Mouse (Mus musculus): Measurements from ENCODE around the gene Ust.

Gene Ust

DNA sequence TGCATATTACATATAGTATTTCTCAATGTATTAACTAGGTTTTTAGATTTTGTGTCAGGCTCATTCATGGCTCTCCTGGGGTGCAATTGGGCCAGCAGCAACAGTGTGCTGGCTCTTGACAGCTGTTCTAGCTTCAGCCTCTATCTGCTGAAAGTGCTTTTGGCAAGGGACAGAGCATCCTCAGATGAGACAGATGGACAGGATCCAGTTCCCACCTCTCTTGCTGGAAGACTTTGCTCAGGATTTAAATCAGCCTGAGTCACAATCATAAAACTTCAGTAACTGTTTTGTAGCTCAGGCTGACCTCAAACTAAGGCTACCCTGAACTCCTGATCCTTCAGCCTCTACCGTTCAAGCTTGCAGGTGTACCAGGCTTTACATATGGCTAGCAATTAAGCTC is 219.5 kb downstream of the Ust start:
- DNase-seq = no peak

DNA sequence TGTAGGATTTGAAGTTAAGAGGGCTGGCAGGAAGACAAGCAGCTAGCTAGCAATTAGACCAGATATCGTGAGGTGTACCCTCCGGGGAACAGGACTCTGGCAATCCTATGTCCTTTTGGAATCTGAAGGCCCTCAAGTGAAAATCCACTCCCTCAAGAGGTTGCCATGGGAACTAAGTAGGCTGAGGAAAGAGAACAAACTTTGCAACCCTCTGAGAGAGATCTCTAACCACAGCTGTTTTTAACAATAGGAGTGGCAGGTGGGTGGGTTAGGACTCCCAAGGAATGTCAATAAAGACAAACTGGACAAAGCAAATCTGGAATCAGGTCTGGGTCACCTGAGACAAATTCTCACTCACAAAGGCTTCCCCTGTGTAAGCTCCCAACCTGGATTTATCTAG is 221.4 kb downstream of the Ust start:
- DNase-seq = no peak

DNA sequence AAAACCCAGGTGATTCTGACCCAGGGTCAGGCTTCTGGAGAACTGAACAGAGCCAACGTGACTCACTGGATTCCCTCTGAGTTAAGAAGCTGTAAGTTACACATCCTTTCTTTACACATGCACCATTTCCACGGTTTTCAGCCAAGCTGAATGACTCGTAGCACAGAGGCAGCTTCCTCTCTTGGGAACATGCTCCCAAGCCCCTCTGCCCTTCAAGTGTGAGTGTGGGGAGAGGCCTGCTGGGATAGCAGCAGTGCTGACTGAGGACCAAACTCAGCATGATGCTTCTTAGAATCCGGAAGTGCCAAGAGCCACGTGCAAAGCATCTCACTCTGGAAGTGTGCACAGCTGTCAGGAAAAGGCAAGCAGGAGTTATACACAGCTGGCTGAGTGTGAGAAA is 228.0 kb downstream of the Ust start:
- no peak for DNase-seq

DNA sequence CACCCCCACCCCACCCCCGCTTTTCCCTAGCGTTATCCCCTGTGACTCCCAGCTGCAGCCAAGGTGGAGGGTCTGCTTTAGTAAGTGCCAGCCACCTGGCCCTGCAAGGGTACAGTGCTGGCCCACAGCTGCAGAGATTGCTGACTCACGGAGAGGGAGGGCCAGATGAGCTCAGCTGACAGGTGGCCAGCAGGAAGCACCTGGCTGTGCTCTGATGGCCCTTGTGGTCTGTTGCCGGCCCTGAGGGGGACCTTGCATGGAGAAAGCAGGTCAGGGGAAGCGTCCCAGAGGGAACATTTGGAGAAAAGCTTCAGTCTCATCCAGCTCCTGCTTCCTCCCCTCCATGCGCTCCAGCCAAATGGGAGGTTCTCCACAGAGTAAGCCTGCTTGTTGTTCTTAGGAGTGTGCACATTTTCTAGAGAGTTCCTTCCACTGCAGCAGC is 231.3 kb downstream of the Ust start:
- no peak for DNase-seq

DNA sequence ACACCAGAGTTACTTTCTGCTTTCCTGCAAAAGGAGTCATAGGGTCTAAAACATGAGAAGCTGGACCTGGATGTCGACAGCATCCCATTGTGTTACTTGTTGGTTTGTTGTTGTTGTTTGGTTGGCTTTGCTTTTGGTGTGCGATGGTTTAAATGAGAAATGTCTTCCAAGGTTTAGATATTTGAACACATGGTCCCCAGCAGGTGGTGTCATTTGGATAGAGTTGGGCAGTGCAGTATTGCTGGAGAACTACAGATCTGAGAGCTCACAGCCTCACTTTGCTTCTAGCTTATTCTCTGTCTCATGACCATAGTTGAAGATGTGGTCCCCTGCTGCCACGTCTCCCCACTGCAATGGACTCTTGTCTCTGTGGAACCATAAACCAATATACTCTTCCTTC is 234.6 kb downstream of the Ust start:
- no peak for DNase-seq

DNA sequence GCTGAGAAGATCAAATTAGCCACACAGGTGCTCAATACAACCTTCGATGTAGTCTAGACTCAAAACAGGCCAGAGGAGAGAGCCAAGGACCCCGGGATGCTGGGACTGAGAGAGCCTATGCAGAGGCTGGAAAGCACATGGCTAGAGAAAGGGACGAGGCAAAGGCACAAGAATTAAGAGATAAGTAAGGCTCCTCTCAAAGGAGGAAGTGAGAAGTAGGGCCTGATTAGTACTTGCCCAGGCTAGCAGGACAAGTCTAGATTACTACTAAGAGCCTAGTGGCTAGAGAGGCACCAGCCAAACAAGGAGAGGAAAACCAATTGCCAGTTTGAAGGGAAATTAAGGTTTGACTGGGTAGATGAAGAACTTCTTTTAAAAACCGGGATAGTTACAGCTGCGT is 241.5 kb downstream of the Ust start:
- no peak for DNase-seq

DNA sequence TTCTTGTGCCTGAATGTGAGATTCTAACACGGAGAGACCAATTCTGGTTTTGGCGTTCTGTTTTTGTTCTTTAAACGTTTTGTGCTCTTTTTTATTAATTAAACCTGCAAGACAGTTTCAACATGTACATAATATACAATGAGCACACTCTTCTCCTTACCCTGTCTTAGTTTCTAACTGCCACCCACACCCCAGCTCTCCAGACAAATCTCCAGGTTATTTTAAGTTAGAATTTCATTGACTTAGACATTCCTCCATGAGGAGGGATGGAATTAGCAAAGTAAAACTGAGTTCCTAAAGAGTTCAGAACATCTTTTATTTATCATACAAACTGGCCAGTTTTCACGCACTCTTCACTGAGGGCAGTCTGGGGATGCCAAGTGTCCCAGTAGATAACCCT is 248.9 kb downstream of the Ust start:
- DNase-seq = no peak

DNA sequence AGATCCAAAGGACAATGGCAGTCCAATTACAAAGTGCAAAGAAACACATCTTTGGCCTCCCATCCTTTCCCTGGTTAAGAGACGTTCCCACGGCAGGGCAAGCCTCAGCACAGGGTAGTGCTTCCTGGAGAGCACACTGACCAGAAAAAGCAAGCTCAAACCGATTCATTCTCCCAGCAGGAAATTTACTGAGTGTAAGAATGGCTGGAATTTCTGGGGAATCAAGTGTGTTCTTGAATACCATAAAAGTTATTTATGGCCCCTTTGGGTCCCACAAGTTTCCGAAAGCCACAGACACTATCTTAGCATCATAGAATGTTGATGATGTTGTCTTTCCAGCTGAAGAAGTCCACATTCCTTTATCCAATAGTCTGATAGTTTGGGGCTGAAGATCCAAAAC is 258.9 kb downstream of the Ust start:
- DNase-seq = no peak

DNA sequence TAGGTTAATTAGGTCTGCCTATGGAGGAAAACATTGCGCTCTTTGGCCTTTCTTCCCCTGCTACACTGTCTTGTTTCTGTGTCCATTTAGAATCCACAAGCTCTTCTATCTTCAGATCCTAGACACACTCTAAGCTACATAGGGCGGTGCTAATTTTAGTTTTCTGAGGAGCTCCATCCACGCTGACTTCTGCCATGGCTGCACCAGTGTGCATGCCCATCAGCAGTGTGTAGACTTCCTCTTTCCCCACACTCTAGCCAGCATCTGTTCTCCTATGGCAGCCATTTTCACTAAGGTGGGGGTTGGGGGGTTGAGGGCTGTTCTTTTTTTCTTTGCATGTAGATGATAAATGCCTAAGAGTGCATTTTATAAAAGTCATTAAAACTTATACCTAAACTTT is 268.6 kb downstream of the Ust start:
- no peak for DNase-seq

DNA sequence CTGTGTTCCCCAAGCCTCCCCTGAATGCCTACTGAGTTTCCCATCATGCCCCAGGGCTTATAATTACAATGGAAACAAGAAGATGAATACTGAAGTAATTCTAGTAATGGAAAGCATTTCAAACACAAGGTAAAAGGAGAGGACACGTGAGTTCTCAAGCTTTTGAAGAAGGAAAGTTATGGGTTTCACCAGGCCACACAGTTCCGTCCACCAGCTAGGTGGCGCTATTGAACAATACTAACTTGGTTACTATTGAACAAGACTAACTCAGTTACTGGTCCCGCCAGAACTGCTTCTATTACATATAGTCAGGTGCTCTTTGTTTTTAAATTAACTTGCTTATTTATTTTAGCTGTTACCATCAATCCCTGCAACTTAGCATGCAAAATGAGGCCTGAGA is 276.3 kb downstream of the Ust start:
- peak; percentile 69 to 70 for DNase-seq

DNA sequence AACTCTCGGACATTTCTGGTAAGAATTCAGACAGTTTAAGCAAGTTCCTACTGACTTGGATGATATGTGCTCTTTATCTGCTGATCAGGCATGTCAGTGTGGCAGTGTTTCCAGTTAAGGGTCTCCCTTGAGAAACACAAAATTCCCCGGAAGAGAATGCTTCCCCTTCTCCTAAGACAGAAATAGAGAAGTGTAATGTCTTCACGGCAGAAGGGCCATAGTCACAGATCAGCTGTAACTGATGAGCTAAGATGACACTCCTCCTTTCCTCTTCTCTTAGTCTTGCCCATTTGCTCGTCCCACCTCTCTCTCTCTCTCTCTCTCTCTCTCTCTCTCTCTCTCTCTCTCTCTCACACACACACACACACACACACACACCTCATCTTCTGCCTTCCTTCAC is 277.9 kb downstream of the Ust start:
- peak in 1 of 2 experiments; percentile 11 for DNase-seq

DNA sequence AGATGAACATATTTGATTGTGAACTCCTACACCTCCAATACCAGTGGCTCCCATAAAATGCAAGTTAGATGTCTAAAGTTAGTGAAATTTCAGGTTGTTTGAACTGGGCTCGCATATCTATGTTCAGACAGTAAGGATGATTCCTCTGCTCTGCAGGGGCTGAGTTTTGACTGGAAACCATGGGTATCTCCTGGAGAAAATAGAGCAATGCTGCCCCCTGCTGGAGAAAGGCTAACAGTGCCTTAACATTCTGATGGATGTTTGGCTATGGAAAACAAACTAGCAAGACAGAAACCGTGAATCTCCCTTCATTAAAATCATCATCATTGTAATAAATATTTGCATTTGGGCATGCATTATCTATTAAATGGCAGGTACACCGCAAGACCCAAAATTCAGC is 278.4 kb downstream of the Ust start:
- DNase-seq = peak; percentile 88 to 89

DNA sequence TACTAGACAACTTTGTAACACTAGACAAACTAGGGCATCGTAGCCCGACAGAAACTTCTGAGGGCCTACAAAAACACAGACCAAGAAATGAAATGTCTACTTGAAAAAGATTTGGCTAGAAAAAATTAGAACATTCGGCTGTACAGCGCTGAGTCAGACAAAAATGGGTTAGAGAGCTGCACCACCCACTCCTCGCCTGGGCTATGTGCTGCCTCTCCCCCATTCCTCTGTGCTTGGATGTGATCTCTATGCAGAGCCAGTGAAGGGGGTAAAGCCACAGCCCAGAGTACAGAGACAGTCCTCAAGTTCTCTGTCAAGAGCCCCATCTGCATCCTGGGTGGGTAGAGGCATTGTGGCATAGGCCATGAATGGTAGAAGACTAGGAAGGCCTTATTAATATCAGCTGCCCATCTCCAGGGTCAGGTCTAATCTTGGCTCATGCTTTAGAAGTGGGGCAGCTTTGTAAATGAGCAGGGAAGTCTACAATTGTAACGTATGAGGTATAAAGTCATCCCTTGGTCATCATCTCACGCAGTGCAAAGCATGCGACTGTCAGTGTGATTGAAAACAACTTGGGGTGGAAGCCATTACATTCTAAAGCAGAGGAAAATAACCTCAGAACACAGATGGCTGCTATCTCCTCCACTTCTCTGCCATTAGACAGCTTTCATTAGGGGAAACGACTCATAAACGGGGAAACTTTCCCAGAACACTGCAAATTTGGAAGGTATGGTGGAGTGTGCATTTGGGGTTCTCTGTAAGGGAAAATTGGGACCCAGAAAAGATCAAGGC is 281.6 kb downstream of the Ust start:
- no peak for DNase-seq

DNA sequence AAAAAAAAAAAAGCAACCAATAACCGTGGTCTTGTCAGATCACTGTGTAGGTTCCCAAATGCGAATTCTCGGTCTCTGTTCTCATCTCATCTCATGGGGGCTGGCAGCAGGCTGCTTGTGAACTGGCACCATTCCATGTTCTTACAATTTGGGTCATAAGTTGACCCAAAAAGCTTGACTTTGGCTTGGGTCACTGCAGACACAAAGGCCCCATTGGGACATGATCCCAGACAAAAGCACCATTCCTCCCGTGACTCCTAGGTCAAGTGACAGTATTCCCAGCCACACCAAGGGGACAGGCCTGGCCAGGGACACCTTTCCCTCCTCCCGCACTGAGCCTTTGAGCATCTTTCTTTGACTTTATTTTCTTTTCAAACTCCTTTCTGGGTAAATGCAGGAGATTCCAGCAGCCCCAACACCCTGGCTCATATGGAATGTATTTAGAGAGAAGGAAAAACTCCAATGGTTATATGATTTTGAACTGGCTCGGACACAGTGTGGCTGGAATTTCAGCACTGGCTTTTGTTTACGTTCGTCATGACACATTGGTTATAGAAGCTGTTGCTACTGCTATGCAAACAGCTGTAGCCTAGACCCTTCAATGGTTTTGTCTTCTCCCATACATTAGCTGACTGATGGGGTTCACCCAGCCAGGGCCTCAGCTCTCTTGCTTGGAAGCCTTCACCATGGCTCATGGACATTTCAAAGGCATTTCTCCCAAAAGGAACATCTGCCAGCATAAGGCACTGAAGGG is 285.3 kb downstream of the Ust start:
- DNase-seq = no peak

DNA sequence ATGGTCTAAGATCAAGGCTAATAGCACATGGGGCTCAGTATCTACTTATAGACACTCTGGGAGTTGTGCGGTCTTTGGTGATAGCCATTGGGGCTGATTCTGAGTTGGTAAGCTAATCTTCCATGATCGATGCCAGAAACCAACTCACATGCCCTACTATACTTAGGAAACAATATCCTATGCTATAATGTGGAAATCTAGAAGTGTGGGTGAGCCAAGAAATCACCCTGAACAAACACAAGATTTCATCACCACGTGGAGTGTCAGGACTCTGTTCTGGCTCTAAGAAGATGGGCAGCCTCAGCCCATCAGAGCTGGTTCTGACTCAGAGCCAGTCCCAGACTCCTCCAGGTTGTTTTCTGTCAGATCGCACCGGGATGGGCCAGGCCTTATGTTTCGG is 286.1 kb downstream of the Ust start:
- DNase-seq = no peak

DNA sequence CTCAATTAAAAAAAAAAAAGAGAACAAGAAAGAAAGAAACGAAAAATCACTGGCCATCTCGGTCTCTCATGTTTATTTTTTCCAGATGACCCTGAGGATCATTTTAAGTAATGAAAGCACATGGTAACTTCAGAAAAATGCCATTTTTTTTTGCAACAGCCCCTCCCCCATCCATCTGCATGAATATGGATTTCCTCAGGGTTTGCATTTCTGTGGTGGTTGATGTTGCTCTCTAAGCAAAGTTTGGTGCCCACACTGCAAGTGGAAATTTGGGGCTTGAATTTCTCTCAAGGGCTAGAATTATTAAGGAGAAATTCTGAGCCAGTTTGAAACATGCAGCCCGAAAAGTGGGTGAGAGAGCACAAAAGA is 290.3 kb downstream of the Ust start:
- DNase-seq = no peak

DNA sequence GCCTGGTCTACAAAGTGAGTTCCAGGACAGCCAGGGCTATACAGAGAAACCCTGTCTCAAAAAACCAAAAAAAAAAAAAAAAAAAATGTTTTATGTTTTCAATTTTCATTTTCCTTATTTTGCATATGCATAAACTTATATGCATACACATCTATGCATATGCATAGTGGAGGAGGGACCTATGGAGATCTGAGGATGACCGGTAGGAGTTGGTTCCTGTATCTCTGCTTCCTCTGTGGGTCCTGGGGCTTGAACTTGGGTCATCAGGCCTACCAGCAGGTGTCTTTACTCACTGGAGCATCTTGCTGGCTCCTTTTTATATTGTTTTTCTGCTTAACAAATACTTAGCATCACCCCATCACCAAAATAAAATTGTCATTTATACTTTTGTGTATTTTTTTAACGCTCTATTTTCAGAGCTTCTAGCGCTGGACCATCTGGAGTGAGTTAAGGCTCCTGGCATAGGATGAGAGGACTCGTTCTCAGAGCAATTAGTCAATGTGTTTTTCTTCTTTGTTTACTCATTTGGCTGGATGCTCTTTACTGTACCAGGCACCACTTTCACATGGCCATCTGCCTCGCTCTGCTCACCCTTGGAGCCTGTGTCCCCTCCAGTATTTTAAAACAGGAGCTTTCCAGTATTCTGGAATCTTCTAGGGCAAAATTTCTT is 290.8 kb downstream of the Ust start:
- no peak for DNase-seq

DNA sequence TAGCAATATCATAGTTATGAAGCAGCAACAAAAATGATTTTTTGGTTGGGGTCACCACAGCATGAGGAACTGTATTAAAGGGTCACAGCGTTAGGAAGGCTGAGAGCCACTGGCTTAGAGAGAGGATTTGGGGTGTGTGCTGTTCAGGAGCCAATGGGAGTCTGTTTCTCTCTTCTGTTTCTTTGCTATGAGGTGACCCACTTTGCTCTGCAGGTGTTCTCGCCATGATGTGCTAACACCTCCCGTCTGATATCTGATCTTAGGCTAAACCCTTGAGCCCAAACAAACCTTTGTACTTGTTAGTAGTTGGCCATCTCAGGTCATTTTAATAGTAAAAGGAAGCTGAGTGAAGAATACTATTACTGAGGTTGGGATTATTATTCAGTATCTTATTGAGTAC is 292.0 kb downstream of the Ust start:
- DNase-seq = no peak

DNA sequence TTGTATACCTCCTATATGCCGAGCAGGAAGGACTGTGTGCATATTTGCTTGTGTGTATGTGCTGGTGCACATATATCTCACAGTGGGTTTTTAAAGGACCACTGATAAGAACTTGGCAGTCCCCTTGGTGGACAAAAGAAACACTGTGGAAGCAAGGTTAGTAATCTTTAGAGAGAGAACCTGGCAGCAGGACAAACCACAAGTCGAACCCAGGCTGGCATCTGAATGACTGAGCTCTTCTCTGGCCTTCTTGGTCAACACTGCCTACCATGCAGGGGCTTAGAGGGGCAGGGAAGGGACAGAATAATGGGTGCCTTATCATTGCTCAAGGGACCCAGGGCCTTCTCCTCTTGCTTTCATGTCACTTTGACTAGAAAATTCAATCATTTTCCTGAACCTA is 294.0 kb downstream of the Ust start:
- DNase-seq = no peak

DNA sequence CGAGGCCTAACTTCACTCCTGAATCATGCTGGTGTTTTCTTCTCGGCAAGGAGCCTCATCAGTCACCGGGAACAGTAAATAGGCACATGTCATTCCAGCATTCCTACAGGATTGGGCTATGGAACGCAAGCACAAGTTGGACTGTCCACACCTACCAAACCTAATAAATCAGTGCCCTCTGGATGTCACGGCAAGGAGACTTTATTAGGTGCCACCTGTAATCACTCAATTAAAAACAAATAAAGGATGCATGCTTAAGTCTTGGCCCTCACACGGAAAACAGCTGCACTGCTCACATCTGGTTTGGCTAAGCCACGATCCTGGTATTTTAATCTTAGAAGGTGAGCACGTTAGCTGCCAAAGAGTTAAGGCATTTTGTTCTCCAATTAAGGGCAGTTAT is 294.6 kb downstream of the Ust start:
- no peak for DNase-seq

DNA sequence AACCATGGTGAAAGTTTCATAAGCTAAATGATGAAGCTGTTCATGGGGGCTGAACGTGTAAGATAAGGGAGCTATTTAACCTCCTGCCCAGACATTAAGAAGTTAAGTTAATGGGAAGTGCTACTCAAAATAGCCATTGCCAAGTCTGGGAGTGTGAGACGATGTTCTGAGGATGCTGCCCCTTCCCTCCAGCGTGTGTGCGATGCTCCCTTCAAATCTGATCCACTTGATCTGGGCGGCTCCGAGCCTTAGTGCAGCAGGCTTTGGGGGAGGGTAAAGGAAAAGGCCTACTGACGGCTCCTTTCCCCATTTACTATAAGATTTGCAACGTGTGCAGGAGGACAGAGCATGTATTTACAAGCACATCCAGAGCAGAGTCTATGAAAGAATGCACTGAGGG is 301.7 kb downstream of the Ust start:
- DNase-seq = no peak

DNA sequence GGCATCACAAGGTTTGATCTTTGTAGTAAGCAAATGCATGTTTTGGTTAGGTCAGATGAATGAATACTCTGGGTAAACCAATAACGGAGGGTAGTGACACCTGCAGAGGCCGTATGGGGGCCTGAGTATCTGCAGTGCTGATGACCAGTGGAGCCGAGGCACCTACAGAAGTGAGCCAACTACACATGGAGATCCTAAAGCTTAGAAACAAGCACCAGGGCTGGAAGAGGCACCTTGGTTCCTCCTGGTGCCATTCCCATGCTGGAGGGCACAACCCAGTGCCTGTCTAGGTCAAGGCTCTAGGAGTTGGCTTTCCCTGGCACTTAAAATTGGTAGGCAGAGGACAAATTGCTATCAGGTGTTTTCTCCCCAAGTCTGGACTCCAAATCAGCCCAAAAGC is 303.4 kb downstream of the Ust start:
- DNase-seq = no peak

DNA sequence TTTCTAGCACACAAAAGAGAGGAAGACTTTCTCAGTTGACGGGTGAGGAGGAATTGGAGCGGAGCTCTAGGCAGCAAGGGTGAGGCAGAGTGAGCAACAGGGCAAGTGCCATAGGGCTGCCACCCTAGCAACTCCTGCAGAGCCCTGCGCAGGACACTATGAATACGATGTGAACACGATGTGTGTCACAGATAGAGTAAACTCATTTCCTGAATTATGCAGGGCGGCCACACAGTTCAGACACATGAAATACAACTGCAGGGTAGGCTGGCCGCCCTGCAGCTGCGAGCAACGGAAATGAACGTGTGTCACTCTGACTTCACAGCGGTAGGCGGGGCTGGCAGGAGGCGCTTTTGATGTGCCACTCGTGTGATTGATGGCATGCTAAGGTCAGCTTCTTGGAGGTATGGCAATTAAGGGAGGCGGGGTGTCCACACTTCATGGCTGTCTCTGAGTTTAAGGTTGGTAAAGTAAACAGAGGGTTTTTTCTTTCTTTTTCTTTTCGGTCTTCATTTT is 304.7 kb downstream of the Ust start:
- peak; percentile 75 to 80 for DNase-seq

Measured in B cell, adult 2 months (primary cell).